Mouse (Mus musculus) hindbrain, embryonic 10.5 days (tissue): ENCODE results near the gene Fam133b. TPM values are rescaled to one million over a fixed set of nuclear protein-coding genes. Genes with fewer than 3 reads are reported as not detected.

ENCODE experiments used
- DNase-seq: peaks from one replicate; pipeline ENCODE4 v3.0.0-alpha.2; 2017; ENCODE audit warnings: low spot score
- H3K27ac ChIP-seq: fragments of 300-500 bp; sonication (generic); 2 replicates; pipeline ENCODE4 v1.5.1; 2016; ENCODE audit warnings: mild to moderate bottlenecking, moderate library complexity
- H3K27me3 ChIP-seq: fragments of 300-500 bp; sonication (generic); 2 replicates; pipeline ENCODE4 v1.6.1; 2016; ENCODE audit warnings: mild to moderate bottlenecking; ENCODE audit not compliant: poor library complexity, insufficient read depth, severe bottlenecking
- H3K36me3 ChIP-seq: fragments of 300-500 bp; sonication (generic); 2 replicates; pipeline ENCODE4 v1.6.1; 2016; ENCODE audit warnings: mild to moderate bottlenecking, moderate library complexity
- H3K4me1 ChIP-seq: fragments of 300-500 bp; sonication (generic); replicated peaks from 2 replicates; pipeline ENCODE4 v1.6.1; 2016; ENCODE audit warnings: mild to moderate bottlenecking
- H3K4me3 ChIP-seq: fragments of 300-500 bp; sonication (generic); 2 replicates; pipeline ENCODE4 v1.5.1; 2016; ENCODE audit warnings: mild to moderate bottlenecking, moderate library complexity
- H3K9me3 ChIP-seq: fragments of 300-500 bp; sonication (generic); 2 replicates; pipeline ENCODE4 v1.6.1; 2016; ENCODE audit warnings: mild to moderate bottlenecking, moderate library complexity
- WGBS: fragments of 180-500 bp; shearing (Covaris S2); methylation state at CpG from one replicate; pipeline ENCODE4 v1.1.7; 2016; 5-methylcytosine and 5-hydroxymethylcytosine counted together
- polyA plus RNA-seq: library from polyadenylated mRNA; unstranded; fragments of >200 nt; fragmentation: Nextera tagmentation; extraction: Ambion mirVana; gene quantifications from 2 replicates; pipeline ENCODE4 v1.2.1, GENCODE M21; 2016

The Fam133b gene
- polyA plus RNA-seq: 24.5 and 35.5 TPM in 2 replicates

- Histone ChIP-seq H3K4me3 (peak within 1 kb of the TSS; percentile 86), H3K27ac (peak within 1 kb of the TSS; percentile 98), H3K4me1 (peaks cover 15% of the 10 kb centered on the region), H3K9me3 (peaks cover 6% of the 10 kb centered on the region; the same call in 1 of the 2 replicates), H3K27me3 (no peaks in the 10 kb centered on the region), H3K36me3 (peaks cover 24% of the 10 kb centered on the region)
- DNase-seq: peak; percentile 96
- under 1% methylated on average over 80 of the region's 80 CpGs for WGBS
These were observed at the start of gene Fam133b for GRCm38 (mm10) chr5:3543629-3544479. Fam133b (plus strand) TSS chr5:3543833.

- H3K4me1 ChIP-seq: no peaks in the 10 kb centered on the region
- H3K36me3 ChIP-seq: no peaks in the 10 kb centered on the region
- H3K27me3 ChIP-seq: no peaks in the 10 kb centered on the region
- H3K9me3 ChIP-seq: no peaks in the 10 kb centered on the region
- 92% methylated on average over 9 of the region's 9 CpGs for WGBS
- no peak overlapping the region for H3K27ac ChIP-seq
- DNase-seq: no peak
- no peak overlapping the region for H3K4me3 ChIP-seq
These were observed 49.7 kb upstream of the Fam133b start for GRCm38 (mm10) chr5:3493968-3494367.

- H3K9me3 ChIP-seq: no peaks in the 10 kb centered on the region
- no peaks in the 10 kb centered on the region for H3K27me3 ChIP-seq
- H3K4me3 ChIP-seq: no peak overlapping the region
- H3K27ac ChIP-seq: no peak overlapping the region
- H3K36me3 ChIP-seq: no peaks in the 10 kb centered on the region
- 89% methylated on average over 8 of the region's 8 CpGs for WGBS
- no peaks in the 10 kb centered on the region for H3K4me1 ChIP-seq
- DNase-seq: no peak
These were observed 49.0 kb upstream of the Fam133b start for GRCm38 (mm10) chr5:3494452-3495187.

GRCm38 (mm10) chr5:3497505-3497925 is 46.1 kb upstream of the Fam133b start:
- no peaks in the 10 kb centered on the region for H3K27me3 ChIP-seq
- WGBS: 90% methylated on average over 5 of the region's 5 CpGs
- H3K4me1 ChIP-seq: peaks cover 4% of the 10 kb centered on the region; the same call in 1 of the 2 replicates
- H3K9me3 ChIP-seq: no peaks in the 10 kb centered on the region
- H3K4me3 ChIP-seq: no peak overlapping the region
- no peaks in the 10 kb centered on the region for H3K36me3 ChIP-seq
- no peak overlapping the region for H3K27ac ChIP-seq
- DNase-seq: no peak

GRCm38 (mm10) chr5:3500298-3500697 is 43.3 kb upstream of the Fam133b start:
- no peak overlapping the region for H3K27ac ChIP-seq
- no peaks in the 10 kb centered on the region for H3K27me3 ChIP-seq
- H3K4me1 ChIP-seq: peaks cover 4% of the 10 kb centered on the region
- H3K4me3 ChIP-seq: no peak overlapping the region
- 90% methylated on average over 5 of the region's 5 CpGs for WGBS
- H3K36me3 ChIP-seq: no peaks in the 10 kb centered on the region
- no peaks in the 10 kb centered on the region for H3K9me3 ChIP-seq
- DNase-seq: no peak

- no peak for DNase-seq
- 81% methylated on average over 8 of the region's 8 CpGs for WGBS
- no peaks in the 10 kb centered on the region for H3K9me3 ChIP-seq
These were observed 42.6 kb upstream of the Fam133b start for GRCm38 (mm10) chr5:3500957-3501563.

GRCm38 (mm10) chr5:3501564-3502001 is 42.0 kb upstream of the Fam133b start:
- no peak overlapping the region for H3K27ac ChIP-seq
- no peak for DNase-seq
- peaks cover 4% of the 10 kb centered on the region for H3K4me1 ChIP-seq
- H3K4me3 ChIP-seq: no peak overlapping the region
- H3K27me3 ChIP-seq: no peaks in the 10 kb centered on the region
- H3K36me3 ChIP-seq: no peaks in the 10 kb centered on the region
- 54% methylated on average over 8 of the region's 8 CpGs for WGBS
- H3K9me3 ChIP-seq: no peaks in the 10 kb centered on the region

More at GRCm38 (mm10) chr5:3500957-3501563, 42.6 kb upstream of the Fam133b start:
- Histone ChIP-seq H3K27ac (no peak overlapping the region), H3K36me3 (no peaks in the 10 kb centered on the region), H3K4me1 (peaks cover 4% of the 10 kb centered on the region), H3K4me3 (no peak overlapping the region), H3K27me3 (no peaks in the 10 kb centered on the region)

GRCm38 (mm10) chr5:3502610-3503350 is 40.9 kb upstream of the Fam133b start:
- no peak for DNase-seq
- WGBS: 75% methylated on average over 11 of the region's 11 CpGs
- H3K4me1 ChIP-seq: peaks cover 4% of the 10 kb centered on the region
- no peaks in the 10 kb centered on the region for H3K27me3 ChIP-seq
- no peaks in the 10 kb centered on the region for H3K9me3 ChIP-seq
- H3K4me3 ChIP-seq: no peak overlapping the region
- no peaks in the 10 kb centered on the region for H3K36me3 ChIP-seq
- H3K27ac ChIP-seq: no peak overlapping the region

GRCm38 (mm10) chr5:3503373-3503772 is 40.3 kb upstream of the Fam133b start:
- H3K4me1 ChIP-seq: peaks cover 4% of the 10 kb centered on the region
- H3K9me3 ChIP-seq: no peaks in the 10 kb centered on the region
- WGBS: 82% methylated on average over 4 of the region's 4 CpGs
- no peak for DNase-seq
- H3K27ac ChIP-seq: no peak overlapping the region
- H3K4me3 ChIP-seq: no peak overlapping the region
- no peaks in the 10 kb centered on the region for H3K27me3 ChIP-seq
- H3K36me3 ChIP-seq: no peaks in the 10 kb centered on the region

- H3K27ac ChIP-seq: no peak overlapping the region
- H3K4me3 ChIP-seq: no peak overlapping the region
- no peaks in the 10 kb centered on the region for H3K36me3 ChIP-seq
- no peaks in the 10 kb centered on the region for H3K27me3 ChIP-seq
- no peaks in the 10 kb centered on the region for H3K9me3 ChIP-seq
- WGBS: 91% methylated on average over 9 of the region's 9 CpGs
- peaks cover 4% of the 10 kb centered on the region for H3K4me1 ChIP-seq
- no peak for DNase-seq
These were observed 39.8 kb upstream of the Fam133b start for GRCm38 (mm10) chr5:3503836-3504323.

GRCm38 (mm10) chr5:3504453-3504852 is 39.2 kb upstream of the Fam133b start:
- Histone ChIP-seq H3K4me1 (peaks cover 4% of the 10 kb centered on the region), H3K4me3 (no peak overlapping the region), H3K27ac (no peak overlapping the region), H3K9me3 (no peaks in the 10 kb centered on the region), H3K27me3 (no peaks in the 10 kb centered on the region), H3K36me3 (no peaks in the 10 kb centered on the region)
- DNase-seq: no peak
- WGBS: 77% methylated on average over 4 of the region's 4 CpGs

- DNase-seq: no peak
- H3K4me1 ChIP-seq: peaks cover 4% of the 10 kb centered on the region
- H3K27ac ChIP-seq: no peak overlapping the region
- no peaks in the 10 kb centered on the region for H3K9me3 ChIP-seq
- H3K4me3 ChIP-seq: no peak overlapping the region
- H3K27me3 ChIP-seq: no peaks in the 10 kb centered on the region
- WGBS: 87% methylated on average over 2 of the region's 2 CpGs
- no peaks in the 10 kb centered on the region for H3K36me3 ChIP-seq
These were observed 38.1 kb upstream of the Fam133b start for GRCm38 (mm10) chr5:3505553-3505952.
